Comparison of ENCODE assay signal across 16 mouse cellular contexts in genomic region chr5:95864725-95865492, GRCm38 (mm10).
"Had no signal": no experiment of that assay in that cellular context is flagged by ENCODE, and none has a peak within 500 bp of the region (broad histone marks: within the 10 kb centered on the region; RNA-seq: fewer than 3 reads in every experiment).

No protein-coding gene starts in this region.

- H3K9ac ChIP-seq: hindbrain, embryonic 14.5 days; limb, embryonic 12.5 days; liver, embryonic 13.5 days; liver, postnatal 0 days; midbrain, embryonic 13.5 days; neural tube, embryonic 15.5 days had no signal

- ATAC-seq: liver, postnatal 0 days; midbrain, embryonic 13.5 days had no signal

- H3K27me3 ChIP-seq: limb, embryonic 12.5 days; liver, embryonic 13.5 days; midbrain, embryonic 13.5 days; neural tube, embryonic 15.5 days had no signal

- H3K4me1 ChIP-seq: limb, embryonic 12.5 days; liver, embryonic 13.5 days; midbrain, embryonic 13.5 days; neural tube, embryonic 15.5 days had no signal

- H3K4me2 ChIP-seq: hindbrain, embryonic 14.5 days; limb, embryonic 12.5 days; liver, embryonic 13.5 days; midbrain, embryonic 13.5 days; neural tube, embryonic 15.5 days had no signal

- H3K27ac ChIP-seq: hindbrain, embryonic 14.5 days; layer of hippocampus, adult 2 months; limb, embryonic 12.5 days; liver, embryonic 13.5 days; macrophage; midbrain, embryonic 13.5 days; neural tube, embryonic 15.5 days had no signal

- DNase-seq: kidney, adult 8-10 months; kidney, postnatal 25 days; liver; liver, embryonic 13.5 days; liver, postnatal 0 days; right cerebral cortex, adult 18-20 months; right cerebral cortex, postnatal 25 days; thymus, adult 2 months; thymus, postnatal 25 days had no signal

- H3K4me3 ChIP-seq: layer of hippocampus, adult 2 months; limb, embryonic 12.5 days; liver, embryonic 13.5 days; midbrain, embryonic 13.5 days; myocyte; neural tube, embryonic 15.5 days had no signal

- H3K36me3 ChIP-seq: limb, embryonic 12.5 days; liver, embryonic 13.5 days; midbrain, embryonic 13.5 days; neural tube, embryonic 15.5 days had no signal

- H3K9me3 ChIP-seq: limb, embryonic 12.5 days; liver, embryonic 13.5 days; neural tube, embryonic 15.5 days had no signal
